Mouse (Mus musculus) CD8-positive naive resting alpha-beta T cell, adult 2 months (primary cell): Measurements from ENCODE around the gene Setd1b.
A peak's percentile ranks its signal among the peaks of the same experiment; 100 is the strongest.

Experiments
- DNase-seq, 2 experiments: peaks; one replicate each; pipeline ENCODE4 v3.0.0; 2022; ENCODE audit warnings: low read depth in 2 of 2, low spot score in 2 of 2

Setd1b gene

DNA sequence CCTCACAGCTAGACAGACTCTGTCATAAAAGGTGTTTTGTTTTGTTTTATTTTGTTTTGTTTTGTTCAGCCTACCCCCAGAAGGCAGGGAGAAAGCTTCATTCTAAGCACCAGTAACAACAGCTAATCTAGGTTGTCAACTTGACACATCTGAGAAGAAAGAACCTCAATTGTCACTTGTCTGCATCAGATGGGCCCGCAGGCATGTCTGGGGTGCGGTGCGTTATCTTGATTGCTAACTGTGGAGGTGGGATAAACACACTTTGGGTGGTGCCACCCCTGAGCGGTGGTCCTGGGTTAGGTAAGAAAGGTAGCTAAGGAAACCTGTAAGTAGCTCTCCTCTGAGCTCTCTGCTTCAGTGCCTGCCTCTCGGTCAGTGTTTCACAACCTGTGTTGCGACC is 15.0 kb upstream of the Setd1b start:
- DNase-seq, result no peak

DNA sequence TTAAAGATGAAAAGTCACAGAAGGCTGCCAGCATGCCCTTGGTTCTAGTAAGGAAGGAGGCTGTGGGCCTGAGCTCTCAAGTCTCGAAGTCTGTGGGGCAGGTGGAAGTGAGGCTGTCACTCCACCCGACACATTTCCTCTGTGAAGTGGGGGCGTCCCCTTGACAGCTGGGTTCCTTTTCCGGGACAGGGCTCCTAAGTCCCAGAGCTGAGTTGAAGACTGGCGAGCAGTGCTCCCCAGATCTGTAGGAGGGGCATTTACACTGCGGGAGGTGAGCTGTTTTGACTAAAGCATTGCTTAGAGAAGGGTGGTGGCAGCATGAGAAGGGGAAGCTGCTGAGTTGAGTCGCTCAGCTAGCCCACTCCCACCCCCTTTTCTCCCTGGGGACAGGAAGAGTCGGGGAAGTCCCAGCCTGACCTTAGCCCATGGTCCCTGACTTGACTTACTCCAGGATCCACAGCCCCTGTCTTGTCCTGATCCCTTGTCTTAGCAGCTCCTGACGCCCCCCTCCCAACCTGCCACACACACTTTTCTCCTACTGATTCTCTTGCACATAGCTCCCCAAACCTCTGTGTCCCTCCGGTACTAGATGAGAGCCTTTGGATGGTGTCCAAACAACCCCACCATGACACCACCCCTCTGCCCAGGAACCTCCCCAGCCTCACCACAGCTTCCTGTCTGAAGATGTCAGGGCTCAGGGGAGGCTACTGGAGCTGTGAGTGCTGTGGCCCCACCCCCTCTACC is 13.4 kb upstream of the Setd1b start:
- DNase-seq, result peak; percentile 81 to 84

- DNase-seq, result no peak
Observed at GRCm38 (mm10) chr5:123129170-123129757, 12.7 kb upstream of the Setd1b start.

- DNase-seq, result no peak
Observed at GRCm38 (mm10) chr5:123130030-123130813, 11.8 kb upstream of the Setd1b start.

DNA sequence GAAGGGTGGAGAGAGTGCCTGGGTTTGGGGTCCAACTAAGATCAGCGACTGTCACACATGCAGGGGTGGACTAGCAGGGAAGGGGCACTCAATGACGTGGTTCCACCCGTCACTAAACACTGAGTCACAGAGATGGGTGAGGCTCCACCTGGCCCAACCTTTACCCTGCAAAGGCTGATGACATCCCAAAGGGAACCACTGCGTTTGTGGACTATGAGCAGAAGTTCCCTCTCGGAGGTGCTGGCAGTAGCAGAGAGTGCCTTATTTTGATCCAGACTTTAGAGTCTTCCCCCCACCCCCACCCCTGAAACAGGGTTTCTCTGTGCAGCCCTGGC is 11.2 kb upstream of the Setd1b start:
- no peak for DNase-seq

GRCm38 (mm10) chr5:123132308-123133071 is 9.5 kb upstream of the Setd1b start, which contains the start of gene Rhof:
Gene Rhof, minus strand, starts transcription at chr5:123132692.
- DNase-seq, result peak; percentile 85 to 91

DNA sequence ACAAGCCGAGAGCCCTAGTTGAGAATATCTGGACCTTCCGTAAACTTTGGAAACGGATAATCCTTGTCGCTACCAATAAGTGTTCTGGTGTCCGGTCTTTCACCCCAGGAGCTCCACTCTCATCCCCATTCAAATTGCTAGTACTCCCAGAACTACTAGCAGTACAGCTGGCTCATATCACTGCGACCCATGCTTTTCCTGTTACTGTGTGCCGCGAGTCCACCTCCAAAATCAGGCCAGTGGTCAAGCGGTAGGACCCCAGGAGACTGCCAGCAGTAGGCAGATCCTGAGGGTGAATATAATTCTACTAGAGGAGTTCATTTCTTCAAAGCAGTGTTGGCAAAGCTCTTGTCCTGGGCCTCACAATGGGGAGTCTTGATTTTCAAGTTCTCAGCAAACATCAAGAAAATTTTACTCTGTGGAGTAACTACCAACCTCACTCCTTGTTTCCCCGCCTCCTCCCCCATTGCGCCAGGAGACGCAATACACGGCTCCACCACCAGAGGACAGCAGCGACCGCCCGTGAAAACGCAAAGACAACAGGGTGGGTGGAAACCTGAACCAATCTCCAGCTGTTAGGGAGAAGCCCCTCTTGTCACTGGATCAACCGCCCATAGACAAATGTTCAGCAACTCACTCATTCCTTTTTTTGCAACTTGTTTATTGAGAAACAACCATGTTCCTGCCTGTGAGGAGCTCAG is 8.8 kb upstream of the Setd1b start:
- peak; percentile 89 to 96 for DNase-seq

GRCm38 (mm10) chr5:123133784-123134143 is 8.2 kb upstream of the Setd1b start:
- DNase-seq, result no peak

DNA sequence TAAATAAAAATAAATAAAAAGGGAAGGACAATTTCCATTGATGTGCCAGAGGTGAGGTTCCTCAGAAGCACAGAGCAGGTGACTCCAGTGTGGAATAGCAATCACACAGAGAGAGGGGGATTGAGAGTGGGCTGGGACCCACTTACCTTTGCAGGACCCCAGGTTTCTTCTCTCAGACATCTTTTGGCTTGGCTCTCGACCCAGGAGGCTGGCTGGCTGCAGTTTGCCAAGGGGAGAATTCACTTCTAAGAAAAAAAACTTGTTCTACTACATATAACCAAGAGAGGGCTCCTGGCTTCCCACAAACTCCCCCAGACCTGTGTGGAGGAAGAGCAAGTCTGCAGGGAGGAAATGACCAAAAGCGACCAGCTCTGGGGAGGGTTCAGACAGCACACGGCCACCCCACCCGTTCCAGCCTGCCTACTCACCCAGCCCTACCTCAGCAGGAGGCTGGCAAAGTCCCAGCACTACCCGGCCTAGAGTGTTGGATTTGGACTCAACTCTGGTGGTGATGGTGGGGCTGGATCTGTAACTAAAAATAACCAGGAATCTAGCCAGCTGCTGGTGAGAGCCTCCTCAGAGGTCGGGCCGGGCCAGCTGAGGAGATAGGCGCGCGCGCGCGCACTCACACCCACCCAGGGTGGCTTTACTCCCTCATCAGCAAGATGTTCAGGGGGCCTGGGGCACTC is 7.7 kb upstream of the Setd1b start:
- DNase-seq, result no peak

DNA sequence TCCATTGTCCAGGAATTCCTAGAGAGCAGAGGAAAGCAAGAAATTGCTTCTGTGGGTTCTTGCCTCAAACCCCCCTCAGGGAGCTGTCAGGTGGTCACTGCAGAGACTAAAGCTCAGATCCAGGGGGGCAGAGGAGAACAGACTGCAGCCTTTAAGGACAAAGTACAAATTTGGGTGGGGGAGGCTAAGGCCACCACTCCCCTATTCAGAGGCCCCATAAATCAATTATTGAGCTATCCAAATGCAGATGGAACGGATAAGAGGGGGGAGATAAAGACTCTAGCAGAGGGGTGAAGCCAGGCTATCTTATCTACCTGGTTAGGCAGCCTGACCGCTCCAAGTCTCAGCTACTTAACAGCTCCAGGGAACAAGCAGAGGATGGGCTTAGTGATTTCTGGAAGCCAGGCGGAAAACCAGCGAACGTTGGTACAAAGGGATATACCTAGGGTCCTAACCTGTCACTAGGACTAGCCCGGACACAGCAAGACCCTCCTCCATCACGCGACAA is 7.1 kb upstream of the Setd1b start:
- no peak for DNase-seq

GRCm38 (mm10) chr5:123135471-123136360 is 6.3 kb upstream of the Setd1b start:
- DNase-seq, result no peak

DNA sequence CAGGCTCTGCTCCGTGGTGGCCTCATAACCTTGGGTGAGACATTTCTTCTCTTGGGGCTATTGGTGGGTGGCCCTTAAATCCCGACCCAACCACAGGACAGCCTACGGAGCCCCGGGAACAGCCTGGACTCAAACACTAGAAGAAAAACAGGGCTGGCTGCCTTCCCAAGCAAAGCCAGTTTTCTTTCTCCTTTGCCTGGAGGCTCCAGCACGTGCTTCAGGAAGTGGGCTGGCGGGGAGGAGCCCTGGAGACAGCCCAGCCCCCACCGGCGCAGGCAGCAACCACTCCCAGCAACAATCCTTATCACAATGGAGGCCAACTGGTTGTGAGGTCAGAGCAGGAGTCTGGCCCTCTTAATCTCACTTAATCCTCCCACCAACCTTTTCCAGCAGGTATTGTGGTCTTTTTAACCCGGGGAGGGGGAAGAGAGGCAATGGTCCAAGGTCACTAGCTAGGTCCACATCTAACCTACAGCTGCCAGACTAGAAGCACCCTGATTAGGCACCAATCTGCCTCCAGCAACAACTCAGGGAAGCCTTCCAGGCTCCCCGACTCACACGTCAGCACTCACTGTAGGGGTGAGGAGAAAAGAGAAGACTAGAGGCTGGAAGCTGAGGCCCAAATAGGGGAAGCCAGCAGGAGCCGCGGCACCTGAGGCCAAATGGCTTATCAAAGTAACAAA is 5.5 kb upstream of the Setd1b start:
- peak in 1 of 2 experiments; percentile 16 for DNase-seq

- DNase-seq, result peak in 1 of 2 experiments; percentile 40
Observed at GRCm38 (mm10) chr5:123137044-123137909, 4.7 kb upstream of the Setd1b start.

- no peak for DNase-seq
Observed at GRCm38 (mm10) chr5:123137910-123138229, 4.1 kb upstream of the Setd1b start.

GRCm38 (mm10) chr5:123138230-123138911 is 3.6 kb upstream of the Setd1b start:
- no peak for DNase-seq

DNA sequence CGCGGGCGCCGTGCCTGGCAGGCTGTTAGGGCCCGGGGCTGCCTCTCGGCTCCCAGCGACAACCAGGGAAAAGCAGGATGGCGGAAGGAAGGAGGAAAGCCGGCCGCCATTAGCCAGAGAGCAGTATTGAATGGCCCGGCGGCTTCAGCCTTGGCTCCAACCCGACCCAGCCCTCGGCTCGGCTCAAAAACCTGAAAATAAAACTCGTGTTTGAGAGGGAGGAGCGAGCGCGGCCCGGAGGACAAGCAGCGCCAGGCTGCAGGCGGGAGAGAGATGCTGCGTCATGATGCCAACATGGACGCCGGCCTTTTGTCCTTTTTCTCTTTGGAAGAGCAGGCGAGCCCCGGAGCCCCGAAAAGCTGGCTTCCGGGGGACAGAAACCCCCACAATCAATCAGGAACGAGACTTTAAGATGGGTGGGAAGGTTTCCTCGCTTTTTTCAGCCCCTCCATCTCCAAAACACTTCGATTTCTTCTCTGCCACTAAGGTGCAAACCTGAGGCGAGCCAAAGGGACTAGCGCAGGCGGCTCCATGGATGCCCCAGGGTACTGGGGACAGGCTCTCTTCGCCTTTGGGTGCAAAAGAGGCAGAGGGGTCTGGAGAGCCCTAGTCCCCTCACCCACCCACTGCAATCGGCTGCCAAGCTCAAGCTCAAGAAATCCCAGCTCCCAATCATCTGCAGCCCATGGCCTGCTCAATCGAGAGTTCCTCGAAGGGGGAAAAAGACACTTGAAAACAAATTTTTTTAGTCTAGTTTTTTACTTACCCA is 2.9 kb upstream of the Setd1b start:
- DNase-seq, result peak; percentile 57 to 63
